Mouse (Mus musculus): Measurements from ENCODE around the gene Irx3. TPM values are rescaled to one million over a fixed set of nuclear protein-coding genes. Genes with fewer than 3 reads are reported as not detected.
A peak's percentile ranks its signal among the peaks of the same experiment; 100 is the strongest.

The Irx3 gene
- not detected in 2 replicates for total RNA-seq (2017)

- no peak for ATAC-seq (replicated peaks in 1 of 2; ENCODE audit: insufficient read depth in 1 of 2, low FRiP score in 2 of 2, low TSS enrichment in 1 of 2, low read depth in 1 of 2, poor library complexity in 2 of 2, severe bottlenecking in 2 of 2)
Measured at GRCm38 (mm10) chr8:91801839-91802238, at the start of gene Irx3. Irx3 (minus strand) TSS chr8:91802067.

- no peak for ATAC-seq (replicated peaks in 1 of 2; ENCODE audit: insufficient read depth in 1 of 2, low FRiP score in 2 of 2, low TSS enrichment in 1 of 2, low read depth in 1 of 2, poor library complexity in 2 of 2, severe bottlenecking in 2 of 2)
Measured at GRCm38 (mm10) chr8:91851359-91851758, 49.5 kb upstream of the Irx3 start.

- ATAC-seq (replicated peaks in 1 of 2; ENCODE audit: insufficient read depth in 1 of 2, low FRiP score in 2 of 2, low TSS enrichment in 1 of 2, low read depth in 1 of 2, poor library complexity in 2 of 2, severe bottlenecking in 2 of 2), result no peak
Measured at GRCm38 (mm10) chr8:91849984-91850383, 48.1 kb upstream of the Irx3 start.

- ATAC-seq (replicated peaks in 1 of 2; ENCODE audit: insufficient read depth in 1 of 2, low FRiP score in 2 of 2, low TSS enrichment in 1 of 2, low read depth in 1 of 2, poor library complexity in 2 of 2, severe bottlenecking in 2 of 2), result no peak
Measured at GRCm38 (mm10) chr8:91849529-91849928, 47.7 kb upstream of the Irx3 start.

GRCm38 (mm10) chr8:91845641-91846040 is 43.8 kb upstream of the Irx3 start:
- ATAC-seq (replicated peaks in 1 of 2; ENCODE audit: insufficient read depth in 1 of 2, low FRiP score in 2 of 2, low TSS enrichment in 1 of 2, low read depth in 1 of 2, poor library complexity in 2 of 2, severe bottlenecking in 2 of 2), result no peak

GRCm38 (mm10) chr8:91837131-91837530 is 35.3 kb upstream of the Irx3 start:
- ATAC-seq (replicated peaks in 1 of 2; ENCODE audit: insufficient read depth in 1 of 2, low FRiP score in 2 of 2, low TSS enrichment in 1 of 2, low read depth in 1 of 2, poor library complexity in 2 of 2, severe bottlenecking in 2 of 2), result no peak

- ATAC-seq (replicated peaks in 1 of 2; ENCODE audit: insufficient read depth in 1 of 2, low FRiP score in 2 of 2, low TSS enrichment in 1 of 2, low read depth in 1 of 2, poor library complexity in 2 of 2, severe bottlenecking in 2 of 2), result no peak
Measured at GRCm38 (mm10) chr8:91836685-91837084, 34.8 kb upstream of the Irx3 start.

- ATAC-seq (replicated peaks in 1 of 2; ENCODE audit: insufficient read depth in 1 of 2, low FRiP score in 2 of 2, low TSS enrichment in 1 of 2, low read depth in 1 of 2, poor library complexity in 2 of 2, severe bottlenecking in 2 of 2), result no peak
Measured at GRCm38 (mm10) chr8:91827661-91828060, 25.8 kb upstream of the Irx3 start.

- no peak for ATAC-seq (replicated peaks in 1 of 2; ENCODE audit: insufficient read depth in 1 of 2, low FRiP score in 2 of 2, low TSS enrichment in 1 of 2, low read depth in 1 of 2, poor library complexity in 2 of 2, severe bottlenecking in 2 of 2)
Measured at GRCm38 (mm10) chr8:91827192-91827591, 25.3 kb upstream of the Irx3 start.

GRCm38 (mm10) chr8:91823357-91823756 is 21.5 kb upstream of the Irx3 start:
- ATAC-seq (replicated peaks in 1 of 2; ENCODE audit: insufficient read depth in 1 of 2, low FRiP score in 2 of 2, low TSS enrichment in 1 of 2, low read depth in 1 of 2, poor library complexity in 2 of 2, severe bottlenecking in 2 of 2), result no peak

GRCm38 (mm10) chr8:91822746-91823145 is 20.9 kb upstream of the Irx3 start:
- no peak for ATAC-seq (replicated peaks in 1 of 2; ENCODE audit: insufficient read depth in 1 of 2, low FRiP score in 2 of 2, low TSS enrichment in 1 of 2, low read depth in 1 of 2, poor library complexity in 2 of 2, severe bottlenecking in 2 of 2)

- ATAC-seq (replicated peaks in 1 of 2; ENCODE audit: insufficient read depth in 1 of 2, low FRiP score in 2 of 2, low TSS enrichment in 1 of 2, low read depth in 1 of 2, poor library complexity in 2 of 2, severe bottlenecking in 2 of 2), result 0 out of 4 replicates have a peak, but pooled peaks of 1 of the 2 experiments have one; percentile 37
Measured at GRCm38 (mm10) chr8:91821976-91822375, 20.1 kb upstream of the Irx3 start.

- ATAC-seq (replicated peaks in 1 of 2; ENCODE audit: insufficient read depth in 1 of 2, low FRiP score in 2 of 2, low TSS enrichment in 1 of 2, low read depth in 1 of 2, poor library complexity in 2 of 2, severe bottlenecking in 2 of 2), result no peak
Measured at GRCm38 (mm10) chr8:91819778-91820177, 17.9 kb upstream of the Irx3 start.

GRCm38 (mm10) chr8:91818784-91819183 is 16.9 kb upstream of the Irx3 start:
- no peak for ATAC-seq (replicated peaks in 1 of 2; ENCODE audit: insufficient read depth in 1 of 2, low FRiP score in 2 of 2, low TSS enrichment in 1 of 2, low read depth in 1 of 2, poor library complexity in 2 of 2, severe bottlenecking in 2 of 2)

- no peak for ATAC-seq (replicated peaks in 1 of 2; ENCODE audit: insufficient read depth in 1 of 2, low FRiP score in 2 of 2, low TSS enrichment in 1 of 2, low read depth in 1 of 2, poor library complexity in 2 of 2, severe bottlenecking in 2 of 2)
Measured at GRCm38 (mm10) chr8:91814106-91814505, 12.2 kb upstream of the Irx3 start.

GRCm38 (mm10) chr8:91806720-91807241 is 4.9 kb upstream of the Irx3 start:
- ATAC-seq (replicated peaks in 1 of 2; ENCODE audit: insufficient read depth in 1 of 2, low FRiP score in 2 of 2, low TSS enrichment in 1 of 2, low read depth in 1 of 2, poor library complexity in 2 of 2, severe bottlenecking in 2 of 2), result no peak

GRCm38 (mm10) chr8:91806084-91806719 is 4.3 kb upstream of the Irx3 start:
- no peak for ATAC-seq (replicated peaks in 1 of 2; ENCODE audit: insufficient read depth in 1 of 2, low FRiP score in 2 of 2, low TSS enrichment in 1 of 2, low read depth in 1 of 2, poor library complexity in 2 of 2, severe bottlenecking in 2 of 2)

GRCm38 (mm10) chr8:91805254-91805671 is 3.4 kb upstream of the Irx3 start:
- no peak for ATAC-seq (replicated peaks in 1 of 2; ENCODE audit: insufficient read depth in 1 of 2, low FRiP score in 2 of 2, low TSS enrichment in 1 of 2, low read depth in 1 of 2, poor library complexity in 2 of 2, severe bottlenecking in 2 of 2)

Measured in hematopoietic stem cell, adult 5-6 weeks (primary cell).